Mouse (Mus musculus) liver, postnatal 0 days (tissue): ENCODE measurements around the gene Abcb8.

ENCODE experiments used
- CTCF ChIP-seq: sonication (generic); IDR thresholded peaks from 2 replicates; pipeline ENCODE4 v1.5.1; 2016; ENCODE audit warnings: antibody characterized with exemption, low read depth
- EP300 ChIP-seq: IDR thresholded peaks from 2 replicates; pipeline ENCODE4 v1.6.1; 2016; ENCODE audit warnings: antibody characterized with exemption, low read depth, mild to moderate bottlenecking

- no peak; the same call in 1 of the 2 replicates for TF ChIP-seq CTCF
- no peak for TF ChIP-seq EP300
Measured at GRCm38 (mm10) chr5:24452691-24453233, 59.3 kb downstream of the Abcb8 start.
